Mouse (Mus musculus): ENCODE measurements at regions not wholly inside any gene's neighbourhood (a gene's known extent, or its start where the extent isn't known, plus 50 kb on each side); places are given as distances from the start of the nearest gene placed in this dataset.

GRCm38 (mm10) chr5:76425680-76426079, 58.2 kb upstream of the Gm7271 start:
- TF ChIP-seq CTCF (IDR thresholded peaks at IDR 0.05; ENCODE audit: low read depth) (no peak), EP300 (IDR thresholded peaks at IDR 0.05; ENCODE audit: low read depth) (no peak)
